Mouse (Mus musculus) adipose tissue, adult 10 weeks (tissue): ENCODE data around the gene Mup22. TPM values are rescaled to one million over a fixed set of nuclear protein-coding genes. Genes with fewer than 3 reads are reported as not detected.

Experiments used
- polyA plus RNA-seq: library from polyadenylated mRNA; stranded (reverse); fragments of 350-450 nt; fragmentation: Illumina TruSeq; extraction: RNeasy Lipid Tissue Mini Kit (QIAGEN cat#74804); gene quantifications from one replicate; pipeline ENCODE4 v1.2.3, GENCODE M21; 2014; ENCODE audit warnings: low read depth, low replicate concordance

The Mup22 gene
- polyA plus RNA-seq, result not detected

DNA sequence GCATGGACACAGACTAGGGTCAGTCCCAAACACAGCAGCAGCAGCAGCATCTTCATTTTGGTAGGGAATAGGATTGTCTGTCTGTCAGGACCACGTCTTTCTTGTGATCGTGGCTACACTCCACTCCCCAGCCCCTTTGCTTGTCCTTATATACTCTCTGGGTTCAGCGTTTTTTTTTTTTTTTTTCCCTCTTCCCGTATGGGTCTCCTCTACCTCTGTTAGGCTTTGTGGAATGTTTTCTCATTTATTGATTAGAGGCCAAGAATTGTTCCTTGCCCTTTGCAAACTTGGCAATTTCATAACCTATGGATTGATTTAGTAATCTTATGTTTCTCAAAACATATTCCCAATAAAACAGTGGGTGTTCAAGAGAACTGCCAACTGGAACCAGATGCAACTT, at the start of gene Mup22:
Mup22 (minus strand) TSS at position 101 of the 400 bp plus-strand sequence.

Other genes with a start within 250 kb of the Mup22 start
- gene Mup10, start 239.3 kb downstream of the Mup22 start, polyA plus RNA-seq, result not detected
- not detected for gene Mup11, start 159.1 kb downstream of the Mup22 start, polyA plus RNA-seq
- not detected for gene Mup12, start 80.1 kb downstream of the Mup22 start, polyA plus RNA-seq